Mouse (Mus musculus) heart, postnatal 25 days (tissue): ENCODE measurements around the gene Agrn. TPM values are rescaled to one million over a fixed set of nuclear protein-coding genes. Genes with fewer than 3 reads are reported as not detected.
A peak's percentile ranks its signal among the peaks of the same experiment; 100 is the strongest.
"Not testable (repeated sequence)": the region's sequence is repeated elsewhere in the genome, so short reads cannot be mapped to it uniquely, and the experiment has no call there.

ENCODE experiments used
- DNase-seq: peaks from one replicate; pipeline ENCODE4 v3.0.0; 2022; ENCODE audit warnings: low spot score
- intact Hi-C: fragments of 180-260 bp; cut with DNase I; formaldehyde crosslinking; loops from one replicate; pipeline ENCODE4 v1.15.1; 2025
- microRNA-seq: library from miRNA; unstranded; fragments of <30 nt; microRNA quantifications from one replicate; pipeline ENCODE4 v1.2.0, GENCODE M21; 2022
- total RNA-seq, 2 experiments: library from RNA; stranded (reverse); gene quantifications; 2 replicates each; pipeline ENCODE4 v1.2.3; 2021

Gene Agrn
- total RNA-seq, 2 experiments from 2014 or later = 35.3 to 40.4 TPM

DNA sequence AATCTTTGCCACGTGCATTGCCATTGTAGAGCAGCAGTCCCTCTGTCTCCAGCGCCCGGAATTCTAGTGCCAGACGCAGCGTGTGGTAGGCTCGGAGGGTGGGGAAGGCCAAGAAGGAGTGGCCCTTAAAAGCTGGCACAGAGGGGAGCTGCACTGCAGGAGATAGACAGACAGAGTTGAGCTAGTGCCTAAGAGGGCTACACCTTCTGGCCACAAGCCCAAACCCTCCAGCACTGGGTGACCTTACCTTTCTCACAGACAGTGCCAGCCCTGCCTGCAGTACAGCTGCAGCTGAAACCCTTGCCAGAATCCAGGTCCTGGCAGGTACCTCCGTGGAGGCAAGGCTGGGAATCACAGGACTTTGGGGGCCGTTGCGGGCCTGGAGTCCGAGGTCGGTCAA is 25.5 kb downstream of the Agrn start:
- DNase-seq = peak; percentile 32
- intact Hi-C loops = no loop called here

DNA sequence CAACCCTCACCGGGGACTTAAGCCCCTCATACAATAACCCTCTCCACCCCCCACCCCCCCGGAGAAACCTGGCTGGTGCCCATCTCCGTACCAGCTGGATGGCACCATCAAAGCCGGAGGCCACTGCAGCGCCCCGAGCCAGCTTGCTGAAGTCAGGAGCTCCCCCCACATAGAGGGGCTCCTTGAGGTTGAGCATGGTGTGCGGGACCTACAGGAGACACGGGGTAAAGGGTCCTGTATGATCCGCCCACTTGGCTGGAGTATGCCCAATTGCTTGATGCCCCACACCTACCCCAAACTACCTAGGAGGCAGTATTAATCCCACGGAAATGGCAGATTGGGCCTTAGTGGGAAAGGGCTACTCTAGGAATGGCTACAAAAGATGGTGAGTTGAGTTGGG is 28.2 kb downstream of the Agrn start:
- no peak for DNase-seq
- intact Hi-C loops = no loop called here

DNA sequence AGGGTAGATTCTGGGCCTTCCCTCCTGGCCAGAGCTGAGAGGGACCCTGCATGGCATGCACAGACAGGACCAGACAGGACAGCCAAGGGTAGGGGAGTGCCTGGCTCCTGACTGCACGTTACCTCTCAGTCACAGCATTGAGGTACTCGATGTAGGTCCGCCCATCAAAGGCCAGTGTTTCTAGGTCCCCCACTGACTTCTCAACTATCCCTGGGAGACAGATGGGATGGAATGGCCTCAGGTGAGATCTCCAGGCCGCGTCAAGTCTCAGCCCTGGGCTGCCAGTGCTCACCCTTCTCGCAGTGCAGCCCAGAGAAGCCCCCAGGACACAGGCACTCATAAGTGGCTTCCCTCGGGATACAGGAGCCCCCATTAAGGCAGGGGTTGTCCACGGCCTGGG is 28.7 kb downstream of the Agrn start:
- peak; percentile 0 for DNase-seq
- intact Hi-C loops = no loop called here

DNA sequence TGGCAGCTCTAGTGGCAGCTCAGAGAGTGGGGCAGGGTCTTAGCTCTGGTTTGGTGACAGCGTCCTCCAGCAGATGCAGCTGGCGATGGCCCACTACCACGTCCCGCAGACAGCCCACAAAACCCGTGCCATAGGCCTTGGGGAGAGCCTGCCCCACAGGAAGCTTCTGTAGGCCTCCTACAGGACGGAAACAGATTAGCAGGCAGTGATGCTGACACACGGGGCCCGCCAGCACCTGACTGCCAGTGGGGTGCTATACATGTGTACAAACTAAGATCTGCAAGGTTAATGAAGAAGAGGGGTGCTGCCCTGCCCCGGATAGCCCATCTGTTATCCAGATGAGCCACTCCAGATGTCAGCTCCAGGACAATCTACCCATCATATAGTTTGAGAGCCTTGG is 30.8 kb downstream of the Agrn start:
- intact Hi-C loops = no loop called here
- no peak for DNase-seq

DNA sequence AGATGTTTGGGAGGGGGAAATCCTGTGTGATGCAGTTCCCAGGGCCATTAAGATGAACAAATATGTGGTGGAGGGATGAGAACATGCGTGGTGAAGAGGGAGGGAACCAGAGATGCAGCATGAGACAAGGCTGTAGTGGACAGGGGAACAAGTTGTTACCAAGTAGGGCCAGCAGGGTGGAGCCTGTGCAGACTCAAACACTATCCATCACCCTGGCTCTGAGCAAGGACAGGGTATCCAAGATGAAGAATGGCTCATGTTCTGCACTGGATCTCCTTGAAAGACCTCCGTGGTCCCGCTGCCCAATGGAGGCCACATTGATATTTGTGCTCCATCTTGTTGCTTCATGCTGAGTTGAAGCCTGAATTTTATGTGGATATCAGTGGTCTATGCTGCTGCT is 42.5 kb downstream of the Agrn start:
- DNase-seq = no peak
- intact Hi-C loops = no loop called here

DNA sequence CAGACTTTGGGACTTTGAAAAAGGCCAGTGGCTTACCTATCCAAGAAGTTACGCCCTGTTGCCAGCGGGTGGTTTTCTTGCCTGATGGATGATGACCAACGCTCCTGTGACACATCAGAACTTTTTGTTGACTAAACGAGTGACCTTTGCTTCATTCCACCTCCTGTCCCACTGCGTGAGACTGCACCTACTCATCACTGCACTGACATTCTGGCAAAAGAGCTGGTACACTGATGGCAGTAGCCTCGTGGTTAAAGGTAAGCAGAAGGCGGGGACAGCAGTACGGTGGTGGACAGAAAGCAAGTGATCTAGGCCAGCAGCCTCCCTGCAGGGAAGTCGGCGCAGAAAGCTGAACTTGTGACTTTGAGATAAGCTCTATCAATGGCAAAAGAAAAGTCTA is 46.4 kb downstream of the Agrn start:
- DNase-seq, intact Hi-C loops: not testable (repeated sequence)

DNA sequence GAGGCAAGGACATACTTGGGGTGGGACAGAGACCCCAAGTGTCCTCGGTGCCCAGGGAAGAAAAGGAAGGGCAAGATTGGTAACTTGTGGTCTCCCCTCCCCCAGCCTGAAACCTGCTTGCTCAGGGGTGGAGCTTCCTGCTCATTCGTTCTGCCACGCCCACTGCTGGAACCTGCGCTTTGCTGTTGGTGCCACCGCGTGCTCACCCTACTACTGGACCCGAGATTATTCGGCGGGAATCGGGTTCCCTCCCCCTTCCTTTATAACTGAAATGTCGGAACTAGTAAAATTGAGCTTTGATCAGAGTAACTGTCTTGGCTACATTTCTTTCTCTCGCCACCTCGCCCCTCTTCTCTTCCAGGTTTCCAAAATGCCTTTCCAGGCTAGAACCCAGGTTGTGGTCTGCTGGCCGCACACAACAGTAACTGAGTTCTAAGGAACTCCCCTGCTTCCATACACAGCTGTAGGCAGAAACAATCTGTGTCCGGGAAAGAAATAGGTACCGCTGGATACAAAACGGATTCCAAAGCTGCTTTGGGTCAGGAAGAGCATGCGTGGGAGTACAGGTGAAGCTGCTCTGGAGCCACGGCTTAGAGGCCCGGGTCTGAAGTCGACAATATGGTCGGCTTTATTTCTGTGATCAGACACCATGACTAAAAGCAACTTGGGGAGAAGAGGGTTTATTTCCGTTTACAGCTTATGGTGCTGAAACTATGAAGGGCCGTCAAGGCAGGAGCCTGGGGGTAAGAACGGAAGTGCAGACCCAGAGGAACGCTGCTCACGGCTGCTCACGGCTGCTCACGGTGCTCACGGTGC is 60.8 kb downstream of the Agrn start:
- intact Hi-C loops = no loop called here
- no peak for DNase-seq

DNA sequence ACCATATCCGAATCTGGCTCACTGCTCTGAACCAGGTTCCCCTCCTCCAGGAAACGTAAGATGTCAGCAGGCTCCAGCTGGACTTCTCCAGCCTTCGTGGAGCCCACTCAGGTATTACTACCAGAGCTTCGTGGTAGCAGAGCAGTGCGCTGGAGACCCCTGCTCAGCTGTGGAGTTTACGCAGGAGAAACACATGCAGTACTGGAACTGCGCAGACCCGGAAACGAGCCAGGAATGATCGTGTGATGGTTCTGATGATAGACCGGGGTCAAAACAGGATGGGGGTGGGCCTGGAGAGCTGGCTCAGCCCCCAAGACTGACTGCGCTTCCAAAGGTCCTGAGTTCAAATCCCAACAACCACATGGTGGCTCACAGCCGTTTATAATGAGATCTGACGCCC is 61.5 kb downstream of the Agrn start:
- DNase-seq = no peak
- intact Hi-C loops = no loop called here

DNA sequence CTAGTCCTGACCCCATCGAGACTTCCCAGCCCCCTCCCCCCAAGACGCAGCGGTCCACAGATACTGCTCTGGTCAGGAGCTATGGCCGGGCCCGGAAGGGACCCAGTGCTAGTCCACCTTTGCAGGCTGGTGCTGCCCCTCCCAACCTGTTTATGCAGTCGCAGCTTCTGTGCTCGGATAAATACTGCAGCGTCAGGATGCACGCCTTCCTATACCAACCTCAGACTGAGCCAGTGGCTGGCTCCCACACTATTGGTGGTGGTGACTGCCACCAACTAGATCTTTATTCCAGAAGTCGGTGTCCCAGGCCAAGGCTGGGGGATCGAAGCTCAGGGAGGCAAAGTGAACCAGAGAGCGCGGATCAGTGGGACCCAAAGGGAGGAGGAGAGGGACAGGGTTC is 62.2 kb downstream of the Agrn start:
- no peak for DNase-seq
- intact Hi-C loops = no loop called here

DNA sequence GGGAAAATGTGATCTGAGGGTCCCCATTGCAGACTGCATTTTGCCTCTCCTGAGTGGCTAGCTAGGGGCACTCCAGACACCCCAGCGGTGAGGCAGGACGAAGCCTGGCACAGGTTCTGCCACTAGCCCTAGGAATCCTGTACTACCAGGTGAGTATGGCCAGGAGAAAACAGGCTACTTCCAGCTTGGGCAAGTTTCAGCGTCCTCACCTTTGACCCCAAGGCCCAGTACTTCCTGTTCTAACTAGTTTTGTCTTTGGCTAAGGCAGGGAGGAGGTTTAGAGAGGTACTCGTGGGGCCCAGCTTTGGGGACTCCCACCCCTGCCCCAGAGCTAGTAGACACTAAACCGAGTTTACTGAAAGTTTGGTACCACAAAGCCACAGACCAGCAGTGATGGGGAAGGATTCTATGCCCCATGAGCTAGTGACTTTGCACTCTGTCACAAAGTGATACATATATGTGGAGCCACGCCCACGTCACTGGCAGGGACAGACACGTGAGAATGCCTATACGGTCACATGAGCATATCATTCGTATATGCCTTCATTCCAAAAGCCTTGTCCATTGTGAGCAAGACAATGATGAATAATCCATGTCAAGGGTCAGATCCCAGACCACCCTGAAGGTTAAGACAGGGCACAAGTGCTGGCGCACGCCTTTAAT is 63.2 kb downstream of the Agrn start:
- intact Hi-C loops = no loop called here
- DNase-seq = no peak

DNA sequence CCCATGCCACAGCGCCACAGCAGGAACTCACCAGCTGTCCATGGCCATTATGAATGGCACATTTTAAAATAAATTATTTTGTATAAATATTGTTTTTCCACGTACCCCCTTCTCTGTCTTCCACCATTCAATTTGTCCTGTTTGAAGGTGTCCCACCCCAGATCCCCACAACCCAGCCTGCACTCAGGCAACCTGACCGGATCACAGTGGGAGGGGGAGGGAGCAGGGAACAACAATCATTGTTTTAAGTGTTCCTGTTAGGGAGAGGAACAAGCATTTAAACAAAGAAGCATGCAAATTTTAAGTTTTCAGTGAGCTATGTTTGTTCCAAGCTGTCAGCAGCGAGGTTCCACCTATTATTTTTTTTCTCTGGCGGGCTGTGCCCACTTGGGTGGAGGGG is 64.0 kb downstream of the Agrn start:
- no peak for DNase-seq
- intact Hi-C loops = no loop called here

DNA sequence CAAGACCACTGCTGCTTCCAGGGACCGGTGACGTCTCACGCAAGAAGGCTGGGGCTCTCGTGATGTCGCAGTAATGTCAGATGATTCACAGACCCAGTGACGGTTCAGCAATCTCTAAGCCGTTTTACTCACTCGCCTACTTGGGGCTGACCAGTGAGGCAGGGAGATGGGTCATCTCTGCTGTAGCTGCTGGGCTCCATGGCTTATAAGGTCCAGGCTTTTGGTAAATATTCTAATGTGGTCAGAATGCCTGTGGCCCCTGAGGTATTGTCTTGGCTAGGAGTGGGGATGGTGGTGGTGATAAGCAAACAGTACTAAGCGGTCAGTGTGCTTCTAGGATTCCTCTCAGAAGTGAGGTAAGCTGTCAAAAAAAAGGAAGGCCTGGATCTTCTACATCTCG is 66.3 kb downstream of the Agrn start:
- intact Hi-C loops = no loop called here
- no peak for DNase-seq

DNA sequence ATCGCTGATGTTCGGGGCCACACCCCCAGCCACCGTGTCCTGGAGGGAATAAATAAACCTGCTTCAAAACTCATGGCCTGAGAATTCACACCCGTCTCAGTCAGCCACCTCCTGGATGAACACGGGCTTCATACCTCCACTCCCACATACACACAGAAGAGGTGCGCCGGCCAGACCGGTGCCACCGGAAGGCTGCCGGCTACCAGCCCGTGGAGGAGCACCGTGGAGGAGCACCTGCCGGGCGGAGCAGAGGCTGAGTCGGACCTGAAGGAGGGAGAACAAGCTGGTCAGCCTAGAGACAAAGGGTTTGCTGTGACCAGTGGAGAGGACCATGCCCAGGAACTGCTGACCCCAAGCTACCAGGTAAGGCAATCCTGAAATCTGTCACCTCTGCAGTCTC is 66.9 kb downstream of the Agrn start, which contains the start of gene Rnf223:
Gene Rnf223, plus strand, starts transcription at position 78 of the 400 bp plus-strand sequence.
- DNase-seq = no peak
- intact Hi-C loops = no loop called here

DNA sequence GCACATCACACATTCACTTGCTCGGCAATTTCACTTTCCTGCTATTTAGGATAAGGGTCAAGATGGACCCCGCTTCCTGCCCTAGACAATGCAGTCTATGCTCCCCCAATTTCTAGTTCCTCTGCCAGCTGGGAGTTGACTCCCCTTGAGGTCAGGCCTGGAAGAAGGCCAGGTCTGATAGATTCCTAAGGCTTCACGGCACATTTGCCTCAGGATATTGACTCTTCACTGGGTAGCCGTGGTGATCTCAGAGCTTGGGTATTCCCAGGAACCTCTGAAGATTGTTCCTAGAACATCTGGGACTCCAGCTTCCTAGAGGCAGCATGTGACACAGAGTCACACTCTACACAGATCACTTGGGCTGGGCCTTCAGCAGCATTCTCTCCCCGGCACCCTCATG is 68.5 kb downstream of the Agrn start:
- DNase-seq = no peak
- intact Hi-C loops = no loop called here

DNA sequence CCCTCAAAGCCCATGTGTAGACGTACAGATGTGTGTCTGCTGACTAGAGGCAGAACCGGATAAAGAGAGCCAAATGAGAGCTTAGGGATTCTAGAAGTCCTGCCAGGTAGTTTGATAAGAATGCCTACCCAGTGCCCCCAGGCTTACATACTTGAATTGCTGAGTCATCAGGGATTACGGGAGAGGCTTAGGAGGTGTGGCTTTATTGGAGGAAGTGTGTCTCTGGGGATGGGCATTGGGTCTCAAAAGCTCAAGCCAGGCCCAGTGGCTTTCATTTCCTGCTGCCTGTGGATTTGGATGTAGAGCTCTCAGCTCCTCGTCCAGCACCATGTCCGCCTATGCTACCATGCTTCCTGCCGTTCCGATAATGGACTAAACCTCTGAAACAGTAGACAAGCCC is 70.4 kb downstream of the Agrn start:
- intact Hi-C loops = no loop called here
- no peak for DNase-seq

DNA sequence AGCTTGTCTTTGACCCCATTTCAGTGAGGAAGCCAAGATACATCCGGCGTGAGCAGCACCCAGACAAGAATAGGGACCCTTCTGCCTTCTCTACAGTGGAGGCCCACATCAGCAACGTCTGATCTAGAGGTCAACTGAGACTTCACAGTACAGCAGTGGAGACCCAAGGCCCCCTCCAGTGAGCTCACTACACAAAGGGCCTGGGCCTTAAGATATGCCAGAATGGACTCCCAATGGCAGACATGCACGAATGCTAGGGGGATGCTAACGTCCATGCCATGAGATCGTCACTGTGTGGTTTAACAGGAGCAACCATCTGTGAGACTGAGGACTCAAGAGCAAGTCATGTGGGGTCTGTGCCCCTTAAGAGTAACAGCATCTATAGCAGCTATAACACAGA is 71.9 kb downstream of the Agrn start:
- DNase-seq = no peak
- intact Hi-C loops = no loop called here

DNA sequence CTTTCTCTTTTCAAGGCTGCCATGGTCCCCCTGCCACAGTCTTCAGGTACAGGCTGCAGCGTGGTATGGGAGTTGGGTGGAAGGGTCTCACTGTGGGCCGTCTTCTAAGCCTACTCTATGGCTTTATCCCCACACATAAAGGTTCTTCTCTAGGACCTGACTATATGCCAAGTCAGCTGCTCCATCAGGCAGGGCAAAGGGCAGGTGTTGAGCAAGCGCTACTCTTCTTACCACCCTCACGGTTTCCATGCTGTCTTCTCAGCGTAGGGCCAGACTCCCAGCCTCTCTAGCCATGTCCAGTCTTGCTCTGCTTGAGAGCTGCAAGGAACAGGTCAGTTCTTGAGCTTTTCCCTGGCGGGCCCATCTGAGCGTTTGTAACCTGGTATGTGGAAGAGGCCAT is 73.2 kb downstream of the Agrn start:
- intact Hi-C loops = no loop called here
- DNase-seq = no peak

Small RNA genes within 50 kb of the gene (microRNA-seq; reads per million reads assigned to microRNA genes)
- gene Mir7658 = 5.0 reads per million, percentile 13 among the genes with 10 or more reads in this experiment

Other genes with a start within 250 kb of the Agrn start
- gene C1qtnf12, start 235.2 kb downstream of the Agrn start, total RNA-seq = 10 to 100 TPM; 13.3 to 14.6 TPM
- 1 to 10 TPM; 2.4 to 2.7 TPM for gene B3galt6, start 204.8 kb downstream of the Agrn start, total RNA-seq
- 10 to 100 TPM; 77.3 to 81.8 TPM for gene Sdf4, start 204.6 kb downstream of the Agrn start, total RNA-seq
- gene Tnfrsf4, start 183.6 kb downstream of the Agrn start, total RNA-seq = under 1 TPM in 1 of 2 experiments, not detected in 1; 0.23 TPM
- gene Tnfrsf18, start 171.3 kb downstream of the Agrn start, total RNA-seq = under 1 TPM in 1 of 2 experiments, not detected in 1; 0.34 TPM
- not detected for gene Ttll10, start 138.1 kb downstream of the Agrn start, total RNA-seq
- 1 to 10 TPM; 3.3 to 3.6 TPM for gene 9430015G10Rik, start 87.5 kb downstream of the Agrn start, total RNA-seq
- gene Rnf223, start 67.0 kb downstream of the Agrn start, total RNA-seq = under 1 TPM in 1 of 2 experiments, not detected in 1; 0.10 TPM
- gene Isg15, start 3.3 kb upstream of the Agrn start, total RNA-seq = 1 to 10 TPM; 3.2 to 4.5 TPM
- 1 to 10 TPM; 6.3 to 6.9 TPM for gene AW011738, start 5.8 kb upstream of the Agrn start, total RNA-seq
- 100 to 1,000 TPM; 227 to 246 TPM for gene Perm1, start 18.4 kb upstream of the Agrn start, total RNA-seq
- 10 to 100 TPM; 10.5 to 10.6 TPM for gene Plekhn1, start 37.4 kb upstream of the Agrn start, total RNA-seq
- gene Noc2l, start 38.5 kb upstream of the Agrn start, total RNA-seq = 10 to 100 TPM; 22.6 to 22.9 TPM
- gene Samd11, start 58.2 kb upstream of the Agrn start, total RNA-seq = not detected
- gene Vmn2r-ps159, start 133.6 kb upstream of the Agrn start, total RNA-seq = not detected